Mouse (Mus musculus): ENCODE measurements around the gene Ugt1a9. TPM values are rescaled to one million over a fixed set of nuclear protein-coding genes. Genes with fewer than 3 reads are reported as not detected.
"Not testable (repeated sequence)": the region's sequence is repeated elsewhere in the genome, so short reads cannot be mapped to it uniquely, and the experiment has no call there.

Gene Ugt1a9
- total RNA-seq, 2 experiments from 2014 or later = not detected

DNA sequence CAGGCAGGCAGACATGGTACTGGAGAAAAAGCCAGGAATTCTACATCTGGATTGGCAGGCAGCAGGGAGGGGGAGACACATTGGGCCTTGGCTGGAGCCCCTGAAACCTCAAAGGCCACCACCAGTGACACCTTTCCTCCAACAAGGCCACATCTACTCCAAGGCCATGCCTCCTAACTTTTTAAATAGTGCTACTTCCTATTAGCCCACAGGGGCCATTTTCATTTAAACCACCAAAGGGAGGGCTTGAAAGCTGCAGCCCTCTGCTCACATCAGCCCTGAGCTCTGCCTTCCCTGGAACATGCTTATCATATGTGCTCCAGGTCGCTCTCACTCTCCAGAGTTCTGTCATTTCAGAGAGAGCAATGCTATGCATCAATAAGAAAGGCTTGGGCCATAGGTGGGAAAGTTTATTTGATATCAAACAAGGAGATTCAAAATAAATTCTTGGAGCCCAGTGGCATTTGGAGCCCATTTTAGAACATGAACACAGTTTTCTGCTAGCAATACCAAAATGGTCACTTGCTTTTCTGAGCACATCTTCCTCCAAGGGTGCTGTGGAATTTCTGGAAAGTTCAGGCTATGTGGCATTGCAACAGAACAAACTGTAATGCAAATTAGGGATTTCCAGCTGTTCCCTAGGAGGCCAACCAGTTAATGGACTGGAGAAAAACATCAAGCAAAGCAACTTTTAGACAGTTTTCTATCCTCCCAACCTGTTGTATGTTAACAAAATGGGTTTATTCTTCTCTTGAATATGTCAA lies 34.2 kb downstream of the Ugt1a9 start:
- no peak for DNase-seq (ENCODE audit: extremely low spot score in 1 of 2, low spot score in 1 of 2)

DNA sequence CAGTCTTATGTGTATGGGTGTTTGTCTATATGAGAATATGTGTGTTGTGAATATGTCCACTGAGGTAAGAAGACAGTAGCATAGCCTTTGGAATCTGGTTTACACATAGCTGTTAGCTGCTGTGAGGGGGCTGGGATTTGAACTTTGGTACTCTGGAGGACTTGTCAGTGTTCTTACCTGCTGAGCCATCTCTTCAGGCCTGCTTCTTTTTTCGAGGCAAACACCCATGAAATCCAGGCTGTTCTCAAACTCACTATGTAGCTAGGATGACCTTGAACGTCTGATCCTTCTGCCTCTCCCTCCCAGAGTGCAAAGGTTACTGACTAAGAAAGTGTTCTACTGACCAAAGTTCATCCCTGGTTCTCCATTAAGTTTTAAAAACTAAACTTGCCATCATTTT lies 35.1 kb downstream of the Ugt1a9 start:
- DNase-seq (ENCODE audit: extremely low spot score in 1 of 2, low spot score in 1 of 2) = no peak

DNA sequence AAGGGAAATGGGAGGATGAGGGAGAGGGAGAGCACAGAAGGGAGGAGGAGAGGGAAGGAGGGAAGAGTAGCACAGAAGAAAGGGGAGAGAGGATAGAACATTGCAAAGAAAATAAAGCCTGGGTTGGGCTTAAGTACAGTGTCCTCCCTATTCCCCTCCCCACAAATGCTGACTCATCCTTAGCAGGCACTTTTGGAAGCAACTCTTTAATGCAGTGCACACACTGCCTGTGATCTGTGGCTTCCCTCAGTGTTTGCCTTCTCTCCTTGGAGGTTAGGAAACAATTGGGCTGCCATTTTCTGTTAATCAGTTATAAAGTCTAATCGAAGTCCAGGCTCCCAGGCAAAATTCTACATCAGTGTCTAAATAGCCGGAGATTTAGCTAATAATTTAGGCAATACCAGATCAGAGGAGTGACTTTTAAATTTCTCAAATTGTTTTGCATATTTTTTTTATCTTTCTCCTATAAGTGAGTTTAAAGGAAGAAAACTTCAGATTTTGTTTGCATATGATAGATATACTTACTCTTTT lies 38.5 kb downstream of the Ugt1a9 start:
- not testable (repeated sequence) for DNase-seq (ENCODE audit: extremely low spot score in 1 of 2, low spot score in 1 of 2)

DNA sequence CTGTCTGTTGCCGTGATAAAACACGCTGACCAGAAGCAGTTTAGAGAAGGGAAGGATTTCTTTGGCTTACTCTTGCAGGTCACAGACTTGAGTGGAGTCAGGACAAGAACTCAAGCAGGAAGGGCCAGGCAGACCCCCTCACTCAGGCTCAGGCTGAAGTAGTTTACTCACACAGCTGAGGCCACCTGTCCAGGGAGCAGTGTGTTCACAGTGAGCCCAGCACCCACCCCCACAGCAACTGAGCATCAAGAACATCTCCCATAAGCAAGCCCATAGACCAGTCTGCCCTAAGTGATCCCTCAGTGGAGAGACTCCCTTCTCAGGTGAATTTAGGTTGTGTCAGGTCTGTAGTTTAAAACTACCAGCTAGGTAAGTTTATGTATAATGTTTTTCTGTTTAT lies 39.0 kb downstream of the Ugt1a9 start:
- not testable (repeated sequence) for DNase-seq (ENCODE audit: extremely low spot score in 1 of 2, low spot score in 1 of 2)

DNA sequence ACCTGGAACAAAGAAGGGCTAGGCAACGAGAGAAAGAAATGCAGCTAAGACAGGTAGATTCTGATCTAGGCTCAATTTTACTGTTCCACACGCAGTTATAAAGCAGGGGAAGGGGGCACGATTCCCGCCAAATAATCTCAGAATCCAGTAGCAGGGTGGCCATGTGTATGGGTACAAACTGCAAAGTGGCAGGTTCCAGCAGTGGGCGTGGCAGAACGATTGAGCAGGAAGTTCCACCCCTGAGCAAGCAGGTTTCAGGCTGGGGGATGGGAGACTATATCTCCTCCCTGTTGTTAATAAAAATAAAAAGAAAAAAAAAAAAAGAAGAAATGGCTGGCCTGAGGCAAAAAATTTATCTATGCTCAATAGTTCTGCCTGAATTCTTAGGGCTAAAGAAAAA lies 42.2 kb downstream of the Ugt1a9 start:
- not testable (repeated sequence) for DNase-seq (ENCODE audit: extremely low spot score in 1 of 2, low spot score in 1 of 2)

DNA sequence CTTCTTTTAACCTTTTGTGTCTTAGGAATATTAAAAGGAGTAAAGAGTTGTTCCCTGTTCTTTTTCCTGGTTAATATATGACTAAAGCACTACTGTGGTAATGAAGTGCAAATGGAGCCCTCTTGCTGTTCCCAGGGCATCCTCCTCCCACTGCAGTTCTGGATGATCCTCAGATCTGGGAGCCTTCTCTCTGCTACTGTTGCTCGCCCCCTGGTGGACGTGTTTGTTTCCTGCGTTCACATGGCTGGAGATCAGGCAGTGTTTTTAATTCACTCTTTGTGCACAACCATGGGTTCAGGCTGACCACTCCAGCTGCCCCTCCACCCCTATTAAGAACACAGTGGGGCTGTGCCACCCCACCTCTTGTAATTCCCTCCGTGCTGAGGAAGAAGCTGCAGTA lies 50.0 kb downstream of the Ugt1a9 start:
- DNase-seq (ENCODE audit: extremely low spot score in 1 of 2, low spot score in 1 of 2) = not testable (repeated sequence)

DNA sequence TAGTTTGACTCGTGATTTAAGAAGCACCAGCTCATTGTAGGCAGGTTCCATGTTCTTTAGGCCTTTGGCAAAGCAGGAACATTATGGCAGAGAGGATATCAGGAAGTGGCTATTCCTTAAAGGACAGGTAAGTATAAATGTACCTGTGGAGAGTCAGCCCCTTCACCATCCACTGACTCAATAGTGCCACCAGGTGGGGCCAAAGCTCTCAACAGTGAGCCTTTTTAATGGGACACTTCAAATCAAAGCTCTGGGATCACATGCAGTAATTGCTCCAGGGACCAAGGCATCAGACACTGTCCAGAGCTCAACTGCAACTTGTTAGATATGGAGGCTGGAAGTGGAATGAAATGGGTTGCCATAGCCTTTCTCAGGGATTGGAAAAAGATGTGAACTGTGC lies 50.9 kb downstream of the Ugt1a9 start:
- not testable (repeated sequence) for DNase-seq (ENCODE audit: extremely low spot score in 1 of 2, low spot score in 1 of 2)

DNA sequence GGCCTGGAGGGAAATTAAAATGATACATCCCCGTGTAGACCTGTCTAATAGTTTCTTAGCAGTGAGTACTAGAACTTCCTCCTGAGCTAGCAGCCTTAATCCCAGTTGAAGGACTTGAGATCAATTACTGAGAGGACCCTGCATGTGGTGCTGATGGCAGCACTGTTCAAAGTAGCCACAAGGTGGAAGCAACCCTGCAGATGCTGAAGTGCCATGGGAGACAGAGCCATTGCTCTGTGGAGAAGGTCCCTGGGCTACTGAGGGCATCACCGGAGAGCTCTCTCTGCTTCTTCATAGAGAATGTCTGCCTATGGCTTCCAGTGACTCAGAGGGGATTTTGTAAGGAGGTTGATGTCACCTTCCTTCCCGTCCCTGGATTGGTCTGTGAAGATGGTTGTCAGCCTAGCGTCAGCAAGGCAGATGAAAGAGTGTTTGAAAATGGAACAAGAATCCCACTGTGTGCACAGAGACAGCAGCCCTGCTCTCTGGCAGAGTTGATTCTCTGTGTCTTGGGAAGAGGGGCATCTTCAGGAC lies 55.3 kb downstream of the Ugt1a9 start:
- DNase-seq (ENCODE audit: extremely low spot score in 1 of 2, low spot score in 1 of 2) = not testable (repeated sequence)

DNA sequence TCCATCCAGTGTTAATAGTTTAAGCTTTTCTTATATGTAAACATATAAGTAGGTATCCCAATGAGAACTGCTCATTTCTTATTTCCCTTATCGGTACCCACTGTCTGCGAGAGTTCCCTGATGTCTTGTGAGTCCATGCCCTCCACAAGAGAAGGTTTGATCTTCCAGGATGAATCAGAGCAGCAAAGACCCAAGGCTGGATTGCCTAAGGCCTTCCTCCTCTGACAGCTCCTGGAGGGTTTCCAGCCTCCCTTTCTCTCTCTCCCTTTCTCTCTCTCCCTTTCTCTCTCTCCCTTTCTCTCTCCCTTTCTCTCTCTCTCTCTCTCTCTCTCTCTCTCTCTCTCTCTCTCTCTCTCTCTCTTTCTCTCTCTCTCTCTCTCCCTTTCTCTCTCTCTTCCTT lies 58.5 kb downstream of the Ugt1a9 start:
- not testable (repeated sequence) for DNase-seq (ENCODE audit: extremely low spot score in 1 of 2, low spot score in 1 of 2)

DNA sequence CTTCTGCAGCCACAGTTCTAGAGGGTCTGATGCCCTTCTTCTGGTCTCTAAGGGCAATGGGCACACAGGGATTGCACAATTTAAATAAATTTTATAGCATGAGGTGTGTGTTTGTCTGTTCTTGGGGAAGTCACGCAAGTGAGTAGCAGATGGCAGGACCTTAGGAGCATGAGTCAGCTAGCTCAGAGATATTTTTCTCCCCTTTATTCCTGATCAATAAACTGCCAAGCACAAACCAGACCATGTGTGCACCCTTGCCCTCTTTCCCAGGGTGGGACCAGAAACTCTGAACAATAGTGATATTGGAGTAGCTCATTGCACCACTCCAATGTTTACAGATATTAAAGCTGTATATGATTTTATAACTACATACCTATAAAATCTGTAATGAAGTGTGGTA lies 59.6 kb downstream of the Ugt1a9 start:
- not testable (repeated sequence) for DNase-seq (ENCODE audit: extremely low spot score in 1 of 2, low spot score in 1 of 2)

DNA sequence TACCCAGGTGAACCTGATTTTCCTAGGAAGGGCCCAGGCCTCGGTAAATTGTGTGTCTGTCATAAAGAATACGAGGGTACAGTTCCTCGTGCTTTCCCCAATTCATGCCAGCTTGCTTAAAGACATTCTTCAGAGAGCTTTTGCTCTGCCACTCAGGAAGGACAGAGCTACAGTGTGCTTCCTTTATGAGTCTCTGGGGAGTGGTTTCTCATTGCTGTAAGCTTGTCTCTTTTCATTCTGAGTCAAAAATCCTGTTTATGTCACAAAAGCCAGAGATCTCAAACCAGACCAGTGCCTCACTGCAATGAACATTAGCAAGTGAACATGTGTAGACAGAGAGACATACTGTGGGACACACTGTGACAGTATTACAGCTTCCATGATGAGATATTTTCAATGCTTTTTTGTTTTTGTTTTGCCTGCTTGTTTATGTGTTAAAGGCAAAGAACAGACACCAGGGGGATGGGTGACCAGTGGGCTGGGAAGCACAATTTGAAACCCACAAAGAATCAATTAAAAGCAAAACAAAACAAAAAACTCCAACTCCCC lies 63.4 kb downstream of the Ugt1a9 start:
- DNase-seq (ENCODE audit: extremely low spot score in 1 of 2, low spot score in 1 of 2) = no peak

DNA sequence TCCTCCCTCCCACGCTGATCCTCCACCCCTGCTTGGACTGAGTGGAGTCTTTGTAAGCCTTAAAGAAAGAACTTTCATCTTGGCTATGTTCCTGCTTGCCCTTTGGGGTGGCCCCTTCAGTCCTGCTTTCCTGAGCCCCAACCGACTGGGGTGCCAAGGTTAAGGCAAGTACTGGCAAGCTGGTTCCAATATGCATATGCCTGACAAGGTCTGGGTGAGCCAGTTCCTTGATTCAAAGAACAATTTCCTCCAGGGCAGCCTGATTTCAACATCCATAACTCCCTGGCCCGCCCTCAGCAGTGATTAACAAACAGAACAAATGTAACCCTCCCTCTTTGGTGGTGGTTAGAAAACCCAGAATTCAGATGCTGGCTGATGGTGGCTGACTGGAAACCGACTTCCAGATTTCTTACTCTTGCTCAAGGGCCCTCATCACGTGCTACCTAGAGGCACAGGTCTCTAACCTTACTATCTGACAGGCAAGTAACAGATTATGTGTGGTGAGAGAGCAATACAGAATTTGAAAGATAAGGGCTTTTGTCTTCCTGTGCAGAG lies 63.9 kb downstream of the Ugt1a9 start, which contains the start of gene Ugt1a6a:
TSS of gene Ugt1a6a (plus strand) at position 353 of the 555 bp plus-strand sequence.
- not testable (repeated sequence) for DNase-seq (ENCODE audit: extremely low spot score in 1 of 2, low spot score in 1 of 2)

DNA sequence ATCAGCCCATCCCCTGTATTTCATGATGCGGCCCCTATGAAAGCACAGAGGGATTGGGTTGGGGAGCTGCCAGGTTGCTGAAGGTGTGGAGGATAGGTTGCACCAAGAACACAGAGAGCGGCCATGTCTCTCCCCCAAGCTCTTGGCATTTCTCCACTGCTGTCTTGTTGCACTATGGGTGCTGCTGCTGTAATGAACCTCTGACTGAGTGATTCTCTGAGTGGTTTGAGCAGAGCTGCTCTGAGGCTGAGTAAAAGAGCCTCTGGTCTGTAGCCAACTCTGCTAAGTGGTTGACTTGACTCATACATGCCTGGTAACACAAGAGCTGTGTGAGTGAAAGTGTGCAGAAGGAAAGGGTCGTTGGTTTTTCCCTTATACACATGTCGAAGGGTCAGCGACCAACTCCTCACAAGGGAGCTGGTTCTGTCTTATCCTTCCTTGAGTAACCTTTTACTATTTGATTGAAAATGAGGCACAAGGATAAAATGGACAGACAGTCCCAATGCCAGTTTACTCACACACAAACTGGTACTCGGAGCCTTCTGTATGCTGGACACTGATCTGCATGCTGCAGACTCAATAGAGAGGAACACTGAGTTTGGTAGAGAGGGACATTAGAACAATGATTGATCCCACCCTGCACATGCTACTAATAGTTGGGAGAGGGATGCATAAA lies 64.8 kb downstream of the Ugt1a9 start:
- DNase-seq (ENCODE audit: extremely low spot score in 1 of 2, low spot score in 1 of 2) = not testable (repeated sequence)

DNA sequence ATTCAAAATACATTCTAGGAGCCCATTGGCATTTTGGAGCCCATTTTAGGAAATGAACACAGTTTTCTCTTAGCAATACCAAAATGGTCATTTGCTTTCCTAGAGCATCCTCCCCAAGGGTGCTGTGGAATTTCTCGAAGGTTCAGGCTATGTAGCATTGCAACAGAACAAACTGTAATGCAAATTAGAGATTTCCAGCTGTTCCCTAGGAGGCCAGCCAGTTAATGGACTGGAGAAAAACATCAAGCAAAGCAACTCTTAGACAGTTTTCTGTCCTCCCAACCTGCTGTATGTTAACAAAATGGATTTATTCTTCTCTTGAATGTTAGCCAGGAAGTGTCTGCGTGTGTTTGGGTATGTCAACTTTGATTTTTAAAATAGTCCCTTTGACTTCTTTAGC lies 66.0 kb downstream of the Ugt1a9 start:
- DNase-seq (ENCODE audit: extremely low spot score in 1 of 2, low spot score in 1 of 2) = no peak

DNA sequence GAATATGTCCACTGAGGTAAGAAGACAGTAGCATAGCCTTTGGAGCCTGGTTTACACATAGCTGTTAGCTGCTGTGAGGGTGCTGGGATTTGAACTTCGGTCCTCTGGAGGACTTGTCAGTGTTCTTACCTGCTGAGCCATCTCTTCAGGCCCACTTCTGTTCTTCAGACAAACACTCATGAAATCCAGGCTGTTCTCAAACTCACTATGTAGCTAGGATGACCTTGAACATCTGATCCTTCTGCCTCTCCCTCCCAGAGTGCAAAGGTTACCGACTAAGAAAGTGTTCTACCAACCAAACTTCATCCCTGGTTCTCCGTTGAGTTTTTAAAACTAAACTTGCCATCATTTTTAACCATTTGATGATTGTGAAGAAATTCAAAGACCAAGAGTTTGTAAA lies 66.7 kb downstream of the Ugt1a9 start:
- DNase-seq (ENCODE audit: extremely low spot score in 1 of 2, low spot score in 1 of 2) = no peak

DNA sequence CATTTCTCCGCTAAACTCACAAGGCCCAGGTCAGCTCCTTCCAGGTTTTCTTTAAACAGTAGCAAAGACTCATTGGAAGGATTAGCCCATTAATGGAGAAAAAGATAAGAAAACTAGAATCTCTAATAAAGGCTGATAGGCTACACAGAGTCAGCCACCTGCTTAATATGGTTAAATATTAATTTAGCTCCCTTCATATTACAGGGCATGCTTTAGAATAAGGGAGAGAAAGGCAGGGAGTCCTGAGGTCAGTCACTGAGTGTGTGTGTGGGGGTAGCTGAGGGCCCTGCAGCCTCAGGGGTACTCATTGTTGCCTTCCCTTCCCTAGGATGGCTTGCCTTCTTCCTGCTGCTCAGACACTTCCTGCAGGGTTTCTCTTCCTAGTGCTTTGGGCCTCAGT lies 67.5 kb downstream of the Ugt1a9 start:
- no peak for DNase-seq (ENCODE audit: extremely low spot score in 1 of 2, low spot score in 1 of 2)

DNA sequence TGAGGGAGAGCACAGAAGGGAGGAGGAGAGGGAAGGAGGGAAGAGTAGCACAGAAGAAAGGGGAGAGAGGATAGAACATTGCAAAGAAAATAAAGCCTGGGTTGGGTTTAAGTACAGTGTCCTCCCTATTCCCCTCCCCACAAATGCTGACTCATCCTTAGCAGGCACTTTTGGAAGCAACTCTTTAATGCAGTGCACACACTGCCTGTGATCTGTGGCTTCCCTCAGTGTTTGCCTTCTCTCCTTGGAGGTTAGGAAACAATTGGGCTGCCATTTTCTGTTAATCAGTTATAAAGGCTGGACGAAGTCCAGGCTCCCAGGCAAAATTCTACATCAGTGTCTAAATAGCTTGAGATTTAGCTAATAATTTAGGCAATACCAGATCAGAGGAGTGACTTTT lies 69.9 kb downstream of the Ugt1a9 start:
- not testable (repeated sequence) for DNase-seq (ENCODE audit: extremely low spot score in 1 of 2, low spot score in 1 of 2)

DNA sequence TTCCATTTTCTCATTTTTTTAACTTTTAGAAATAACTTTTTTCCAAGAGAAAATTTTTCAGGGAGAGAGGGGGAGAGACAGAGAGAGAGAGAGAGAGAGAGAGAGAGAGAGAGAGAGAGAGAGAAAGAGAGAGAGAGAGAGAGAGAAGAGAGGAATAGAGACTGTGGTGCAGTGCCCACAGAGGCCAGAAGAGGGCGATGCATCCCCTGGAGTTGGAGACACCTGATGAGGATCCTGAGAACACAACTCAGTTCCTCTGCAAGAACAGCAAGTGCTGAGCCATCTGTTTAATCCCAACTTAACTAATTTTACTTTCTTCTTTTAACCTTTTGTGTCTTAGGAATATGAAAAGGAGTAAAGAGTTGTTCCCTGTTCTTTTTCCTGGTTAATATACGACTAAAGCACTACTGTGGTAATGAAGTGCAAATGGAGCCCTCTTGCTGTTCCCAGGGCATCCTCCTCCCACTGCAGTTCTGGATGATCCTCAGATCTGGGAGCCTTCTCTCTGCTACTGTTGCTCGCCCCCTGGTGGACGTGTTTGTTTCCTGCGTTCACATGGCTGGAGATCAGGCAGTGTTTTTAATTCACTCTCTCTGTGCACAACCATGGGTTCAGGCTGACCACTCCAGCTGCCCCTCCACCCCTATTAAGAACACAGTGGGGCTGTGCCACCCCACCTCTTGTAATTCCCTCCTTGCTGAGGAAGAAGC lies 73.5 kb downstream of the Ugt1a9 start:
- DNase-seq (ENCODE audit: extremely low spot score in 1 of 2, low spot score in 1 of 2) = peak in 1 of 2 experiments; percentile 60

DNA sequence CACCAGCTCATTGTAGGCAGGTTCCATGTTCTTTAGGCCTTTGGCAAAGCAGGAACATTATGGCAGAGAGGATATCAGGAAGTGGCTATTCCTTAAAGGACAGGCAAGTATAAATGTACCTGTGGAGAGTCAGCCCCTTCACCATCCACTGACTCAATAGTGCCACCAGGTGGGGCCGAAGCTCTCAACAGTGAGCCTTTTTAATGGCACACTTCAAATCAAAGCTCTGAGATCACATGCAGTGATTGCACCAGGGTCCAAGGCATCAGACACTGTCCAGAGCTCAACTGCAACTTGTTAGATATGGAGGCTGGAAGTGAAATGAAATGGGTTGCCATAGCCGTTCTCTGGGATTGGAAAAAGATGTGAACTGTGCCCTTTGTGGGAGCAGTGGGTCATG lies 74.7 kb downstream of the Ugt1a9 start:
- DNase-seq (ENCODE audit: extremely low spot score in 1 of 2, low spot score in 1 of 2) = not testable (repeated sequence)

DNA sequence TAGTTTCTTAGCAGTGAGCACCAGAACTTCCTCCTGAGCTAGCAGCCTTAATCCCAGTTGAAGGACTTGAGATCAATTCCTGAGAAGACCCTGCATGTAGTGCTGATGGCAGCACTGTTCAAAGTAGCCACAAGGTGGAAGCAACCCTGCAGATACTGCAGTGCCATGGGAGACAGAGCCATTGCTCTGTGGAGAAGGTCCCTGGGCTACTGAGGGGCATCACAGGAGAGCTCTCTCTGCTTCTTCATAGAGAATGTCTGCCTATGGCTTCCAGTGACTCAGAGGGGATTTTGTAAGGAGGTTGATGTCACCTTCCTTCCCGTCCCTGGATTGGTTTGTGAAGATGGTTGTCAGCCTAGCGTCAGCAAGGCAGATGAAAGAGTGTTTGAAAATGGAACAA lies 79.5 kb downstream of the Ugt1a9 start:
- peak in 1 of 2 experiments; percentile 6 for DNase-seq (ENCODE audit: extremely low spot score in 1 of 2, low spot score in 1 of 2)

Measured in layer of hippocampus, postnatal 25 days (tissue).